Mouse (Mus musculus) liver, postnatal 0 days (tissue): ENCODE measurements at regions not wholly inside any gene's neighbourhood (a gene's known extent, or its start where the extent isn't known, plus 50 kb on each side); places are given as distances from the start of the nearest gene placed in this dataset.

ENCODE experiments used
- CTCF ChIP-seq: sonication (generic); IDR thresholded peaks from 2 replicates; pipeline ENCODE4 v1.5.1; 2016; ENCODE audit warnings: antibody characterized with exemption, low read depth
- EP300 ChIP-seq: IDR thresholded peaks from 2 replicates; pipeline ENCODE4 v1.6.1; 2016; ENCODE audit warnings: antibody characterized with exemption, low read depth, mild to moderate bottlenecking

DNA sequence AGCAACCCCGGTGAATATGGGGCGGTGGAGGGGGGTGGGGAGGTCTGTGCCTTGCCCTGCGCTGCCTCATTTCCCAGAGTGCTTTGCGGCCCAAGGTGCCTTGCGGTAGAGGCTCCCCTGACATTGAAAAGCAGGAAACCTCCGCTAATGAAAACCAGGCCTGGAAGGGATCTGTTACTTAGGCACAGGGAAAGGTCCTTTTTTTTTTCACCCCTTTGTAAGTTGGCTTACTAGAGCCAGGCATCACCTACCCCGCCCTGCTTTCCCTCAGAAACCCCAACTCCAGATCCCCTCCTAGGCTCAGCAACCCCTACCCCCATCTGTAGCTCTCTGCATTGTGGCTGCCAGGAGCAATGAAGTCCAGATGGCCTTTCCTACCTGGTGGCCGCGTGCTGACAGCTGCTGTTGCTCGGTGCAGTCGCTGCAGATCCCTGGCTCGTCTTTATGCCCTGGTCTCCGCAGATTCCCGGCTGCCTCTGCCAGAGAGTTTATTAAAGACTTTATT lies 353.4 kb downstream of the Ptpru start:
- no peak for TF ChIP-seq CTCF
- TF ChIP-seq EP300, result no peak
